Mouse (Mus musculus) megakaryocyte progenitor cell, adult 5-6 weeks (primary cell): ENCODE measurements around the gene Crip3. TPM values are rescaled to one million over a fixed set of nuclear protein-coding genes. Genes with fewer than 3 reads are reported as not detected.

Source experiments
- ATAC-seq: replicated peaks from 2 replicates; pipeline ENCODE4 v1.8.0; 2016; ENCODE audit warnings: mild to moderate bottlenecking, moderate TSS enrichment, inconsistent platforms; ENCODE audit not compliant: poor library complexity
- total RNA-seq, 2 experiments: library from RNA; stranded (forward) in 1 of 2; stranded (reverse) in 1 of 2; fragments of 157-497, 149-512 nt in 1 of 2; fragments of 200-1000 nt in 1 of 2; gene quantifications; 2 replicates each; pipeline versions ENCODE4 v1.2.3 to v1.2.4; 2015 to 2017

The Crip3 gene
- total RNA-seq, 2 experiments from 2014 or later, result not detected

DNA sequence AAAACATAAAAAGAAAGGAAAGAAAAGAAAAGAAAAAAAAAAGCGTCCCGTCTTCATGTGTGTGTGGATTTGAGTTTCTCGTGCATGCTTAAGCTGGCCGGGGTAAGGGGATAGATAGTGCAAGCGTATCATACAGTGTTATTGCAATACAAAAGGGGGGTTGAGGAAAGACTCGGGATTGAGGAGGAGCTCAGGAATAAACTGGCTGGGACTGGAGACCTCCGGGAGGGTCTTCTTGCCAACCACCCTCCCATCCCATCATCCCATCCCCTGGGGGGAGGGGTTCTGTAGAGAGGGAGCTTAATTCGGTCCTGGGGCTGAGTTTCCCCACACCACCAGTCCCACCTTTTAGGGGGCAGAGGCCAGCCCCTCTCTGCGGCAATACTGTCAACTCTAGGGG lies 25.8 kb downstream of the Crip3 start:
- no peak for ATAC-seq

DNA sequence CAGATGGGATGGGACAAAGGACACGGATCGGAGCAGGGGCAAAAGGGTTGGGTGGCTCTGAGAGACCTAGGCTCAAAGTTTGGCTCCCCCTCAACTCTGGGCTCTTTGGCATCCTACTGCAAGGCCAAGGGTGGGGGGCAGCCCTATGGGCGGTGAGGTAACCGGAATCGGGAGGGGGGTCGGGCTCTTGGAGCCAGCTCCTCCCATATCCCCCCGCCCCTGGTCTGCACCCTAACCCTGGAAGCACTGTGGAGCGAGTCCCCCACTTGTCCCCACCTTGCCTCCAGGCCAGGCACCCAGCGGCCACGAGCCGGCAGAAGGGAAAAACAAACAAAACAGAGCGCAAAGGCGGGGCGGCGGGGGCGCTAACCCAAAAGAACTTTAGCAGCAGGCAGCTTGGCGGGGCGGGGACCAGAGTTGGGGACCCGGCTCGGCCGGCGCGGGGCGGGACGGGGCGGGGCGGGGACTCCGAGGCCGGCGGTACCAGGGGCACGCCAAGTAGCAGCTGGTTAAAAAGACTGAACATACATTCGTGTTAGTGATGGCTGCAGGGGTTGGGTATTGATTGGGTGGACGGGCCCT lies 26.5 kb downstream of the Crip3 start:
- no peak for ATAC-seq

DNA sequence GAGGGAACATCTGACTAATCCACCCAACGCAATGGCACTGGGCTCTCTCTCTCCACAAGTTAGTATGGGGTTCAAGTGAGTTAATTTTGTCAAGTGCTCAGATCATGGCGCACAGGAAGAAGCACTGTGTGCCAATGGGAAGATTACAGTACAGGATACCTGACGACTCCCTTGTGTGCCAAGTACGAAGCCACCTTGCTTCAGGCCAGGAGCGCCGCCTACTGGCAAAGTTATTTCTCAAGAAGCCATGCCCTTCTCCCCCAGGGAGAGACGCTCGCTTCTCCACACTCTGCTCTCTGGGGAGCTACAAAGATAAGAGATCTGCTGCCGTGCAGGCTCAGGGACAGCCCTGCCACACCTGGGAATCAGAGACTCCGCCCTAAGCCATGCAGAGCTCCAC lies 29.1 kb downstream of the Crip3 start:
- peak; percentile 71 for ATAC-seq

DNA sequence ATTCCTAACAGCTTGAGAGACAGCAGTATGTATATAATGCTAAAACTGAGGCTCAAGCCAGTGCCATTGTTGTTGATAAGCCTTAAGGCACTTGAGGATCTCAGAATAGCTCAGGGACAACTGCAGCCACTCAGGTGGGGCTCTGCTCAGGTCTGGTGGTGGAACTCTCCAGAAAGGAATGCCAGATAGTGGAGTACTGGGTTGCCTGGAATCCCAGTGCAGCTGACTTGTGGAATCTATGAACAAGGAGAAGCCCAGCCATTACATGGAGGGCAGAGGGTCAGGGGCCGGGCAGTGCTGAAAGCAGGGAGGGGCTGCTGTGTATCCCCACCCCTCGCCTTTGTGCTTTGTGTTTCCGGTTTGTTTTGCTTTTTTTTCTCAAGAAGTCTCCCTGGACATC lies 29.7 kb downstream of the Crip3 start:
- ATAC-seq, result no peak

DNA sequence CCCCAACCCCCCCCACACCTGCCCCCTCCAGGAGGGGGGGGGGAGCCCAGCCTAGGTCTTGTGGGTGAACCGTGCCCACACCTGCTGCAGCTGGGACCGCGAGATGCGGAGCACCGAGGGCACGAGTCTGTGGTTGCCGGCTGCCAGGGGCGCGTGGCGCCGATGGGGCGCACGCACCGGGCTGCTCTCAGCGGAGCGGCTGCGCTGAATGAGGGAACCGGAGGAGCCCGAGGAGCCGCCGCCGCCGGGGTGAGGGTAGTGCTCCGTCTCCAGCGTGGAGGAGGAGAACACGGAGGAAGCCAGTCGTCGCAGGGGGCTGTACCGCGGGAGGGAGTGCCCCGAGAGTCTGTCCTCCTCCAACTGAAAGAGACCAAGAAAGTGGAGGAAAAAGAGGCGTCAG lies 31.9 kb downstream of the Crip3 start:
- no peak for ATAC-seq

DNA sequence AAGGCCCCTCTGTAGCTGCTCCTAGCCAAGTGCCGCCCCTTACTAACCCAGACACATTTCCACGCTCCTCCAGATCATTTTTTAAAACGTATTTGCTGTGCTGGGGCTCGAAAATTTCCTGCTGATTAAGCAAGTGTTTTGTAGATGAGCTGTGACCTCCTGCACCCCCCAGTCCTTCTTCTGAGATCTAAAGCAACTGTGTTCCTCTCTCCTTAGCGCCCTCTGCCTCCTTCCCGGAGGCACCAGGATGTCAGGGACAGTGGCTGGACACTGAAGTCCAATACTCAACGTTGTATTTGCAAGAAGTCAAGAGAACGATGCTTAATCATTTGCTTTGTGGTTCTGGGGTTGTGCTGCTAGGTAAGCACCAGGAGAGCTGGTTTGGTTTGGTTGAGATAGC lies 32.6 kb downstream of the Crip3 start:
- ATAC-seq, result no peak

DNA sequence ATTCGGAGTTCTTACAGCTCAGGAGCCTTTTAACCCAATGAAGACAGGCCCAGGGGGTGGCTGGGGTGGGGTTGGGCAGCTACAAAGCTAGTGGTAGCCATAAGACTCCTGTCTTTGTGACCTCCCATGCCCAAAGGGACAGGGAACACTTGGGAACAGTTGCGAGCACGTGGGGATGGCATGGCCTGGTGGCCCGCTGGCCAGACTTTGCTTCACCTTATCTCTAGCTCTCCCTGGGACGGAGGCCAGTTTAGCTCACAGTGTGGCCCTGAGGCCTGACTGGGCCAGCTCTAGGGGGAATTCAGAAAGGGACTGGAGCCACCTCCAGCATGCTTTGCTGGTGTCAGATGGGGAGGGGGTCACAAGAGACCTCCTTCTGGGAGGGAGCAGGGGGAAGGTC lies 33.5 kb downstream of the Crip3 start:
- no peak for ATAC-seq

DNA sequence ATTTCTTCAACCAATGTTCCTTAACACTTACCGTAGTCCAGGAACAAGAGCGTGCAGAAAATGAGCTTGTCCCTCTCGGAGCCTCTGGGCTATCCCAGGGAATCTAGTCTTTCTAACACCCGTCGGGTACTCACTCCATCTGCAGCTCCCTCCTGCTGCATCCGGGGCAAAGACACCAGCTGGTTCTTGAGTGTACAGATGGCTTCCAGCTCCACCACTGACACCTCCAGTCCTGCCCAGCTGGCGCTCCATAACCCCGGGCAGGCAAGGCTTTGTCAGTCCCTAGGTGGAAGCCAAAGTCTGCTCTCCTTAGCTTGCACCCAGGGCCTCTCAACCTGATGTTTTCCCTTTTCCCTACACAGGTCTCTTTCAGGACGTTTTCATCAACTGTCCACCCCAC lies 39.1 kb downstream of the Crip3 start:
- ATAC-seq, result no peak

DNA sequence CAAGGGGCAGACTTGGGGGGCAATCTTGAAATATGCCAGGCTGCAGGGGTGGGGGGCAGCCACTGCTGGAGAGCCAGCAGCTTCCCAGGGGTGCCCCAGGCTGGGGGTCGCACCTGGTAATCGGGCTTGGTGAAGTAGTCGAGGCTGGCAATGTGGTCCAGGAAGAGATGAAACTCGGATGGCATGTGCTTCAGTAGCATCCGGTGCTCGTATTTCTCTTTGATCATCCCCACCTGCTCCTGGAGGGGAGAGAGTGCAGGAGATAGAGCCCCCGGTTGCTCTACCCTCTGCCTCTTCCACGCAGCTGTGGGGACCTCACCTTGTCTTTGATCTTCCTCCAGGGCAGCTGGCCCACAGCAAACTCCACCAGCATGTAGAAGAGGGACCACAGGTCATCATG lies 47.9 kb downstream of the Crip3 start:
- no peak for ATAC-seq

DNA sequence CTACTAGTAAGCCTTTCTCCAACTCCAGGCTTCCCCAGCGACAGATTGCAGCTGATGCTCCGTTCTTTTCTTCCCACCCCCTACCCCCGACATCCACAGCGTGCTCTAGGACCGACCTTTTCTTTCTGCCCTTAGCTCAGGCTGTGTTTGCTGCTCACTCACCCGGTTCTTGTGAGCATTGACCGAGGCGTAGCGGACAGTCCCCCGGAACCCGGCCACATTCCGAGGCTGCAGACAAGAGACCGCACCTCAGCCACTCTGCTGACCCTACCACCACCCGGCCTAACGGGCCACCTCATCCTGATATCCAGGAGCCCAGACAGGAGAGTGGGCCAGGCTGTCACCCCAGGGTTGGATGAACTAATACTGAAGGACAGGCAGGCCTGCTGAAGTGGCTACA lies 48.6 kb downstream of the Crip3 start:
- no peak for ATAC-seq

Other genes with a start within 250 kb of the Crip3 start
- gene Polh, start 226.3 kb upstream of the Crip3 start, total RNA-seq (2015), result 11.4 and 17.7 TPM in 2 replicates
- 20.4 and 26.9 TPM in 2 replicates for gene Polh, start 226.3 kb upstream of the Crip3 start, total RNA-seq (2017)
- gene Xpo5, start 226.1 kb upstream of the Crip3 start, total RNA-seq (2015), result 48.8 and 55.9 TPM in 2 replicates
- gene Xpo5, start 226.1 kb upstream of the Crip3 start, total RNA-seq (2017), result 70.3 and 72.0 TPM in 2 replicates
- gene Polr1c, start 180.9 kb upstream of the Crip3 start, total RNA-seq (2015), result 58.7 and 59.9 TPM in 2 replicates
- gene Polr1c, start 180.9 kb upstream of the Crip3 start, total RNA-seq (2017), result 55.5 and 60.8 TPM in 2 replicates
- gene Yipf3, start 180.8 kb upstream of the Crip3 start, total RNA-seq (2015), result 31.0 and 35.9 TPM in 2 replicates
- 28.2 and 30.8 TPM in 2 replicates for gene Yipf3, start 180.8 kb upstream of the Crip3 start, total RNA-seq (2017)
- 0.32 and 0.42 TPM in 2 replicates for gene Lrrc73, start 175.4 kb upstream of the Crip3 start, total RNA-seq (2015)
- gene Lrrc73, start 175.4 kb upstream of the Crip3 start, total RNA-seq (2017), result not detected in 2 replicates
- gene Tjap1, start 145.9 kb upstream of the Crip3 start, total RNA-seq (2015), result 6.4 and 7.0 TPM in 2 replicates
- 8.0 and 12.9 TPM in 2 replicates for gene Tjap1, start 145.9 kb upstream of the Crip3 start, total RNA-seq (2017)
- gene Dlk2, start 131.5 kb upstream of the Crip3 start, total RNA-seq (2015), result not detected in 2 replicates
- gene Dlk2, start 131.5 kb upstream of the Crip3 start, total RNA-seq (2017), result not detected in 2 replicates
- gene Abcc10, start 100.6 kb upstream of the Crip3 start, total RNA-seq (2015), result 0.93 and 1.2 TPM in 2 replicates
- 4.1 and 4.2 TPM in 2 replicates for gene Abcc10, start 100.6 kb upstream of the Crip3 start, total RNA-seq (2017)
- 9.3 and 16.6 TPM in 2 replicates for gene Zfp318, start 45.2 kb upstream of the Crip3 start, total RNA-seq (2015)
- gene Zfp318, start 45.2 kb upstream of the Crip3 start, total RNA-seq (2017), result 13.1 and 15.7 TPM in 2 replicates
- gene Slc22a7, start 9.5 kb downstream of the Crip3 start, total RNA-seq (2015), result not detected in 2 replicates
- not detected in 2 replicates for gene Slc22a7, start 9.5 kb downstream of the Crip3 start, total RNA-seq (2017)
- 0.02 TPM in 1 of 2 replicates, not detected in the other for gene Ttbk1, start 58.7 kb downstream of the Crip3 start, total RNA-seq (2015)
- 0.14 TPM in 1 of 2 replicates, not detected in the other for gene Ttbk1, start 58.7 kb downstream of the Crip3 start, total RNA-seq (2017)
- 41.5 and 45.7 TPM in 2 replicates for gene Dnph1, start 67.8 kb downstream of the Crip3 start, total RNA-seq (2015)
- gene Dnph1, start 67.8 kb downstream of the Crip3 start, total RNA-seq (2017), result 20.2 and 26.3 TPM in 2 replicates
- 9.2 and 12.4 TPM in 2 replicates for gene Cul9, start 117.5 kb downstream of the Crip3 start, total RNA-seq (2015)
- 12.4 and 12.5 TPM in 2 replicates for gene Cul9, start 117.5 kb downstream of the Crip3 start, total RNA-seq (2017)
- 36.5 and 43.5 TPM in 2 replicates for gene Srf, start 127.2 kb downstream of the Crip3 start, total RNA-seq (2015)
- gene Srf, start 127.2 kb downstream of the Crip3 start, total RNA-seq (2017), result 40.0 and 47.5 TPM in 2 replicates
- gene Ptk7, start 200.6 kb downstream of the Crip3 start, total RNA-seq (2015), result 1.4 and 2.0 TPM in 2 replicates
- gene Ptk7, start 200.6 kb downstream of the Crip3 start, total RNA-seq (2017), result 3.0 and 3.6 TPM in 2 replicates
- 1.9 and 2.9 TPM in 2 replicates for gene Klc4, start 217.1 kb downstream of the Crip3 start, total RNA-seq (2015)
- gene Klc4, start 217.1 kb downstream of the Crip3 start, total RNA-seq (2017), result 7.5 and 9.5 TPM in 2 replicates
- 80.1 and 101 TPM in 2 replicates for gene Mrpl2, start 217.3 kb downstream of the Crip3 start, total RNA-seq (2015)
- gene Mrpl2, start 217.3 kb downstream of the Crip3 start, total RNA-seq (2017), result 75.5 and 84.7 TPM in 2 replicates
- 7.3 and 7.6 TPM in 2 replicates for gene Cul7, start 221.4 kb downstream of the Crip3 start, total RNA-seq (2015)
- 9.1 and 14.3 TPM in 2 replicates for gene Cul7, start 221.4 kb downstream of the Crip3 start, total RNA-seq (2017)
- gene Rrp36, start 245.4 kb downstream of the Crip3 start, total RNA-seq (2015), result 12.4 and 13.6 TPM in 2 replicates
- 70.4 and 89.7 TPM in 2 replicates for gene Rrp36, start 245.4 kb downstream of the Crip3 start, total RNA-seq (2017)
- 47.6 and 53.5 TPM in 2 replicates for gene Mea1, start 249.9 kb downstream of the Crip3 start, total RNA-seq (2015)
- 74.9 and 77.6 TPM in 2 replicates for gene Mea1, start 249.9 kb downstream of the Crip3 start, total RNA-seq (2017)